Mouse (Mus musculus): ENCODE results near the gene Ccdc175. TPM values are rescaled to one million over a fixed set of nuclear protein-coding genes. Genes with fewer than 3 reads are reported as not detected.

The Ccdc175 gene
- polyA plus RNA-seq, 1 experiment from 2014 or later = 0.07 TPM

DNA sequence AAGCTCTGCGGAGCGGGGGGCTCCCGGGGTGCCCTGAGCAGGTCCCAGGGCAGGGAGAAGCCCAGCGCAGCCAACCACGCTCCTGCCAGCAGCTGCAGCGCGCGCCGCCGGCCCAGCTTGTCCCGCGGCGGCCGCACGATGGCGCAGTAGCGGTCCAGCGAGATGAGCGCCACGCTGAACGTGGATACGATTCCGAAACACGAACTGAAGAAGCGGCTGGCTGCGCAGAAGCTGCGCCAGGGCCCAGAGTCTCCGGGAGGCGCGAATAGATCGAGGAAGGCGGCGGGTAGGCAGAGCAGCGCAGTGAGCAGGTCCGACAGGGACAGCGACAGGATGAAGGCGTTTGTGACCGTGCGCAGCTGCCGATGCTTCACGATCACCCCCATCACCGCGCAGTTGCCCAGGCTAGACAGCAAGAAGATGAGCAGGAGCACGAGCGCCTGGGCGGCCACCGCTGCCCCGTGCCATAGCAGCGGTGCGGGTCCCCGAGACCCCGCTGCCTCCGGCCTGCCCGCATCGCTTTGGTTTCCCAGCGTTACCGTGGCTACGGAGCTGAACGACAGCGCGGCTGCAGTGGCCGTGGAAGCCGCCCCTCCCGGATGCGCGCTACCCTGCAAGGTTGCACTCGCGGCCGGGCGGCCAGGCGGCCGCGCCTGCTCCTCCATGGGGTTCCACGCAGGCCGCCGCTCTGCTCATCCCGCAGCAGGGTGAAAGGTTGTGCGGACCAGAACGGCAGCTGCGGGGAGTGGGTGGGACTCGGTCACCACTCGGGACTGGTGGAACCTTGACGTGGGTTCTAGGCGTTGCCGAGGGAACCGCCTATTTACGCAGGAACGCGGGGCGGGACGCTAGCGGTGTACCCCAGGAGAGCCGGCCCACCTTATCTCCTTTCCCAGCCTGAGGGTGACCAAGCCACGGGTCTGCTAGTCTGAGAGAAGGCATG is 114.2 kb downstream of the Ccdc175 start, which contains the start of gene Gpr135:
Gene Gpr135 (minus strand): TSS at position 799 of the 943 bp plus-strand sequence.
- 0 out of 2 replicates have a peak within 1 kb of the TSS, but pooled peaks have one; percentile 25 for H3K27ac ChIP-seq (ENCODE audit: low read depth, low read length)
- peak within 1 kb of the TSS; percentile 51 for H3K4me3 ChIP-seq (ENCODE audit: low read depth, low read length)
- under 1% methylated on average over 94 of the region's 94 CpGs for WGBS
- H3K9me3 ChIP-seq (ENCODE audit: control insufficient read depth, low read length) = no peaks in the 10 kb centered on the region
- H3K9ac ChIP-seq (ENCODE audit: low read length) = peak within 1 kb of the TSS; percentile 68
- H3K27me3 ChIP-seq (ENCODE audit: control insufficient read depth, insufficient read depth, low read length) = peaks cover 10% of the 10 kb centered on the region
- H3K4me2 ChIP-seq (ENCODE audit: low read depth, low read length, severe bottlenecking) = peak within 1 kb of the TSS; percentile 95
- H3K36me3 ChIP-seq (ENCODE audit: control insufficient read depth, insufficient read depth, low read length) = no peaks in the 10 kb centered on the region
- DNase-seq (ENCODE audit: low spot score) (peak; percentile 93), ATAC-seq (replicated peaks; ENCODE audit: low FRiP score) (peak; percentile 86)
- peaks cover 7% of the 10 kb centered on the region; the same call in 1 of the 2 replicates for H3K4me1 ChIP-seq (replicated peaks; ENCODE audit: control insufficient read depth, insufficient read depth, low read length)

DNA sequence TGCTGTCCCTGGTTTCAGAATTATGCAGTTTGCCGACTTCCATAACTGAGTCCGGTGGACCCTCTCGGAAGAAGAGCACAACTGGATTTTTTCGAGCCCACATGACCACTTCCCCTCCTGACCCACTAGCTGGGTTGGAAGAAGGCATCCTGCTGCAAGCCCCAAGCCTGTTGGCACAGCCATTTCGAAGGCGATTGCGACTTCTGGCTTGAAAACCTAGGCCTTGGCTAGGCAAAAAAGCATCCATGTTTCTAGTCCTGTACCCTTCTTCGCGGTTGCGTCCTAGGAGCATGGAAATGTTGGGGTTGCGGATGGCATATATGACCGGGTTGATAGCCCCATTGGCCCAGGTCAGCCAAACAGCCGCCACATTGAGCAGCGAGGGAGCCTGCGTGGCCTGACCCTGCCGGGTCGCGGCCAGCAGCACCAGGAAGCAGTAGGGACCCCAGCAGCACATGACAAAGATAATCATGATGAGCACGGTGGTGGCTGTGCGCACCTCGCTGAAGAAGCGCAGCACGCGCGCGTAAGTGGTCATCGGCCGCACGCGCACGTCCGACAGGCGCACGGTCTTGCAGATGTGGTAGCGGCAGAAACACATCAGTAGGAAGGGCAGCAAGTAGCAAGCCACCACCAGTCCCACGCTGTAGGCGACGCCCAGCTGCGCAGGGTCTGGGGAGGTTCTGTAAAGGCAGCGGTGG is 115.1 kb downstream of the Ccdc175 start:
- H3K27me3 ChIP-seq (ENCODE audit: control insufficient read depth, insufficient read depth, low read length) = peaks cover 10% of the 10 kb centered on the region
- no peaks in the 10 kb centered on the region for H3K36me3 ChIP-seq (ENCODE audit: control insufficient read depth, insufficient read depth, low read length)
- DNase-seq (ENCODE audit: low spot score) (peak; percentile 54), ATAC-seq (replicated peaks; ENCODE audit: low FRiP score) (no peak; the same call in none of the 2 replicates)
- WGBS = 5% methylated on average over 40 of the region's 40 CpGs
- H3K4me1 ChIP-seq (replicated peaks; ENCODE audit: control insufficient read depth, insufficient read depth, low read length) = peaks cover 7% of the 10 kb centered on the region; the same call in 1 of the 2 replicates
- no peak overlapping the region for H3K27ac ChIP-seq (ENCODE audit: low read depth, low read length)
- peak overlapping the region; percentile 95 for H3K4me2 ChIP-seq (ENCODE audit: low read depth, low read length, severe bottlenecking)
- H3K4me3 ChIP-seq (ENCODE audit: low read depth, low read length) = peak overlapping the region; percentile 51
- H3K9me3 ChIP-seq (ENCODE audit: control insufficient read depth, low read length) = no peaks in the 10 kb centered on the region
- peak overlapping the region; percentile 68 for H3K9ac ChIP-seq (ENCODE audit: low read length)

DNA sequence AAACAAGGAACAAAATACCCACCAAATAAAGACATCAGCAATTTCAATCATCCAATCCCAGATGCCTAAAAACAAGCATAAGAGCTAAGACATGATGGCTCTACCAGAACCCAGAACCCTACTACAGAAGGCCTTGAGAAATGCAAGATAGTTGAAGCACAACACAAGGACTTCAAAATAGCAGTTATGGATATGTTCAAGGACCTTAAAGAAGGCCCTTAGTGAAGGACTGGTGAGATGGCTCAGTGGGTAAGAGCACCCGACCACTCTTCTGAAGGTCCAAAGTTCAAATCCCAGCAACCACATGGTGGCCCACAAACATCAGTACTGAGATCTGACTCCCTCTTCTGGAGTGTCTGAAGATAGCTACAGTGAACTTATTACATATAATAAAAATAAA is 127.0 kb downstream of the Ccdc175 start:
- H3K4me3 ChIP-seq (ENCODE audit: low read depth, low read length) = no peak overlapping the region
- no peak for DNase-seq (ENCODE audit: low spot score)
- no peaks in the 10 kb centered on the region for H3K27me3 ChIP-seq (ENCODE audit: control insufficient read depth, insufficient read depth, low read length)
- no peaks in the 10 kb centered on the region for H3K4me1 ChIP-seq (replicated peaks; ENCODE audit: control insufficient read depth, insufficient read depth, low read length)
- ATAC-seq (replicated peaks; ENCODE audit: low FRiP score) = no peak
- H3K4me2 ChIP-seq (ENCODE audit: low read depth, low read length, severe bottlenecking) = no peak overlapping the region
- WGBS = 93% methylated on average over 1 of the region's 1 CpGs
- no peak overlapping the region for H3K9ac ChIP-seq (ENCODE audit: low read length)
- H3K9me3 ChIP-seq (ENCODE audit: control insufficient read depth, low read length) = no peaks in the 10 kb centered on the region
- H3K36me3 ChIP-seq (ENCODE audit: control insufficient read depth, insufficient read depth, low read length) = no peaks in the 10 kb centered on the region
- H3K27ac ChIP-seq (ENCODE audit: low read depth, low read length) = no peak overlapping the region

DNA sequence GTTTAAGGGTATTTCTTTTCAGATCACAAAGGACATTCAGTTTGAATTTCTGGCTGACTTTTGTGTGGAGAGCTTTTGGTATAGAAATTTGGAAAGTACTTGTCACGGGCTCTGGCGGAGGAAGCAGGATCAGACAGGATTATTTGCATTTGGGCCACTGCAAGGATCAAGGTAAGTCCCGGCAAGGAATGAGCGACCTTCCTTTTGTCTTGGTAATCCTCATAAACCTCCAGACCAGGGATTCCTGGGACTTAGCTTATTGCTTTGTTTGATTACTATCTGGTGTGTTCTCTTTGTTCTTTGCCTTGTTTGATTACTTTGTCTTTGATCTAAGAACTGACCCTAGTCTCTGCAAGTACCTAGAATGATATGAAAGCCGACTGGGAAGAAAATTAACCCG is 131.0 kb downstream of the Ccdc175 start:
- DNase-seq (ENCODE audit: low spot score) = no peak
- no peak for ATAC-seq (replicated peaks; ENCODE audit: low FRiP score)
- Histone ChIP-seq H3K36me3 (ENCODE audit: control insufficient read depth, insufficient read depth, low read length) (no peaks in the 10 kb centered on the region), H3K4me2 (ENCODE audit: low read depth, low read length, severe bottlenecking) (no peak overlapping the region), H3K4me1 (replicated peaks; ENCODE audit: control insufficient read depth, insufficient read depth, low read length) (no peaks in the 10 kb centered on the region), H3K9me3 (ENCODE audit: control insufficient read depth, low read length) (no peaks in the 10 kb centered on the region; the same call in 1 of the 2 replicates), H3K27me3 (ENCODE audit: control insufficient read depth, insufficient read depth, low read length) (no peaks in the 10 kb centered on the region), H3K27ac (ENCODE audit: low read depth, low read length) (no peak overlapping the region), H3K4me3 (ENCODE audit: low read depth, low read length) (no peak overlapping the region), H3K9ac (ENCODE audit: low read length) (no peak overlapping the region)
- WGBS = 18% methylated on average over 6 of the region's 6 CpGs

DNA sequence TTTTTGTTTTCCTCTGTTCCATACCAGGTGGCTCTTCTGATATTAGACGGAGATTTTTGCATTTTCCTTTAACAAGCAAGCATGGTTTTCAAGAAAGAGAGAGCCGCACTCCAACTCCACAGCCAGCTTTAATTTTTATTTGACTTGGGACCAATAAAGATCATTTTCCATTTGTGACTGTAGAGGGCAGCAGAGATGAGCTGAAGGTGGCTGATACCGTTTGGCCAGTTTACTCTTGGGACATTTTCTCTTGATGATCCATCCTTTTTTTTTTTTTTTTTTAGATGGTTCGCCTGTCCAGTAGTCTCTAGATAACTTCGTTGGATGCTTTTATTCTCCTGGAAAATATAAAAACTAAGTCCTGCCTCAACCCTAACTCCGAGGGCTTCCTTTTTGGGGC is 131.5 kb downstream of the Ccdc175 start:
- Histone ChIP-seq H3K4me3 (ENCODE audit: low read depth, low read length) (no peak overlapping the region), H3K9ac (ENCODE audit: low read length) (no peak overlapping the region), H3K9me3 (ENCODE audit: control insufficient read depth, low read length) (no peaks in the 10 kb centered on the region; the same call in 1 of the 2 replicates), H3K36me3 (ENCODE audit: control insufficient read depth, insufficient read depth, low read length) (no peaks in the 10 kb centered on the region), H3K4me1 (replicated peaks; ENCODE audit: control insufficient read depth, insufficient read depth, low read length) (no peaks in the 10 kb centered on the region), H3K27me3 (ENCODE audit: control insufficient read depth, insufficient read depth, low read length) (no peaks in the 10 kb centered on the region), H3K4me2 (ENCODE audit: low read depth, low read length, severe bottlenecking) (no peak overlapping the region), H3K27ac (ENCODE audit: low read depth, low read length) (no peak overlapping the region)
- WGBS = 42% methylated on average over 6 of the region's 6 CpGs
- ATAC-seq (replicated peaks; ENCODE audit: low FRiP score) = no peak
- DNase-seq (ENCODE audit: low spot score) = no peak

DNA sequence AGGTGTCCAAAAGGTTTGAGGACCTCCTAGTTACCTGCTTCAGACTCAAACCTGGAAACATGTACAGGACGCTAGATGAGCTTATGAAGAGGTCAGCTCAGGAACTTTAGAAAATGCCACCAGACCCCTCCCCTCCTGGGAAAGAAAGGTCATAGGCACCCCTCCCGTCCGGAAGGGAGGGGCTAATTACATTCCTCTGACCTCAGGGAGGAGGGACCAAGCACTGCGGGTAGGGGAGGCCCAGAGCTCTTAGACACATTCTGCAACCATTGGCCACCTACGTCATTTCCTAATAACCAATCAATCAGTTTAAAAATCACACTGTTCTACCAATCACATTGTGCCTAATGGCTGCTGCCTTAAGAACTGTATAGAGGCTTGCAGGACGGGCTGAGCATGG is 132.3 kb downstream of the Ccdc175 start:
- H3K9me3 ChIP-seq (ENCODE audit: control insufficient read depth, low read length) = no peaks in the 10 kb centered on the region; the same call in 1 of the 2 replicates
- no peak overlapping the region for H3K4me2 ChIP-seq (ENCODE audit: low read depth, low read length, severe bottlenecking)
- H3K27ac ChIP-seq (ENCODE audit: low read depth, low read length) = no peak overlapping the region
- H3K4me3 ChIP-seq (ENCODE audit: low read depth, low read length) = no peak overlapping the region
- H3K36me3 ChIP-seq (ENCODE audit: control insufficient read depth, insufficient read depth, low read length) = no peaks in the 10 kb centered on the region
- no peak overlapping the region for H3K9ac ChIP-seq (ENCODE audit: low read length)
- DNase-seq (ENCODE audit: low spot score) (no peak), ATAC-seq (replicated peaks; ENCODE audit: low FRiP score) (no peak)
- H3K27me3 ChIP-seq (ENCODE audit: control insufficient read depth, insufficient read depth, low read length) = no peaks in the 10 kb centered on the region
- no peaks in the 10 kb centered on the region for H3K4me1 ChIP-seq (replicated peaks; ENCODE audit: control insufficient read depth, insufficient read depth, low read length)
- 76% methylated on average over 6 of the region's 6 CpGs for WGBS

Small RNA genes lying within 50 kb of the gene (microRNA-seq; reads per million reads assigned to microRNA genes)
- gene Gm24466 (ENCODE audit: insufficient number of aligned reads) = not detected

Other genes starting within 250 kb of the Ccdc175 start
- 0.68 and 0.76 TPM in 2 replicates for gene Gpr135, start 113.9 kb downstream of the Ccdc175 start, polyA plus RNA-seq (2014; fragmentation: Nextera tagmentation; extraction: Ambion mirVana)
- 7.4 and 8.3 TPM in 2 replicates for gene L3hypdh, start 99.6 kb downstream of the Ccdc175 start, polyA plus RNA-seq (2014; fragmentation: Nextera tagmentation; extraction: Ambion mirVana)
- gene Jkamp, start 99.4 kb downstream of the Ccdc175 start, polyA plus RNA-seq (2014; fragmentation: Nextera tagmentation; extraction: Ambion mirVana) = 59.9 and 67.3 TPM in 2 replicates
- 235 and 273 TPM in 2 replicates for gene Rtn1, start 224.0 kb upstream of the Ccdc175 start, polyA plus RNA-seq (2014; fragmentation: Nextera tagmentation; extraction: Ambion mirVana)